In the genomic region with DNA sequence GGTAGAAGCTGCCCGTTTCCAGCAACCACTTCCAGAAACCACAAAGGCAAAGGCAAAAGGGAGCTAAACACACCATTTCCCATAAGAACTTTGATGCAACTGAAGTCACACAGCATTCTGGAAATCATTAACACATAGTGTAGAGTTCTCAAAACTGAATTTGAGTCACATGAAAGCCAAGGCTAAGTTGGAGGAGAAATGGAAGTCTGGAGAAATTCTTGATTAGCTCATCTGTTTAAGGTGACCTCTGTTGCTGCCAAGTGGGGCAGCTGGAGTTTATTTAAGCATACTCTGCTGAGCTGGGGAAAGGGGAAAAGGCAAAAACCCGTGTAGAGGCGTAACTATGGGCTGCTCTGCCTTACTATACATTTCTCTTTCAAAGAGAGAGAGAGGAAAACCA, we compare ENCODE assay signal across 14 mouse cellular contexts. TPM values are rescaled to one million over a fixed set of nuclear protein-coding genes. Genes with fewer than 3 reads are reported as not detected.
DNase-seq lines count a peak whose midpoint lies in the region; ATAC-seq and TF ChIP-seq lines count a peak whose summit lies in the region.
"Had no signal": no experiment of that assay in that cellular context is flagged by ENCODE, and none has a peak within 500 bp of the region (broad histone marks: within the 10 kb centered on the region; RNA-seq: fewer than 3 reads in every experiment).

No protein-coding gene starts in this region.

- peak; percentile 41; the same call in 1 of the 2 replicates for ATAC-seq in intestine, embryonic 15.5 days
- no peak for ATAC-seq in intestine, postnatal 0 days

- peak overlapping the region; percentile 29; the same call in 1 of the 2 replicates for H3K27ac ChIP-seq in intestine, embryonic 15.5 days
- H3K27ac ChIP-seq in intestine, postnatal 0 days (ENCODE audit: low read depth, low read length) = no peak overlapping the region

- WGBS in intestine, embryonic 15.5 days = 42% methylated on average over 3 of the region's 3 CpGs
- WGBS in intestine, postnatal 0 days = 59% methylated on average over 3 of the region's 3 CpGs

- 0 out of 2 replicates have a peak, but pooled peaks cover 6% of the 10 kb centered on the region for H3K4me1 ChIP-seq in intestine, embryonic 15.5 days (replicated peaks)
- no peaks in the 10 kb centered on the region; the same call in 1 of the 2 replicates for H3K4me1 ChIP-seq in intestine, postnatal 0 days (replicated peaks; ENCODE audit: control insufficient read depth, insufficient read depth, low read length)

- H3K9me3 ChIP-seq in intestine, embryonic 15.5 days = no peaks in the 10 kb centered on the region
- H3K9me3 ChIP-seq in intestine, postnatal 0 days (ENCODE audit: control insufficient read depth) = no peaks in the 10 kb centered on the region

- H3K4me3 ChIP-seq in intestine, embryonic 15.5 days (replicated peaks) = no peak overlapping the region
- H3K4me3 ChIP-seq in intestine, postnatal 0 days (ENCODE audit: low read depth, low read length) = no peak overlapping the region

- no peak for TF ChIP-seq CTCF in intestine, postnatal 0 days (IDR thresholded peaks at IDR 0.05; ENCODE audit: low read depth)

- H3K36me3 ChIP-seq in intestine, embryonic 15.5 days = no peaks in the 10 kb centered on the region
- H3K36me3 ChIP-seq in intestine, postnatal 0 days (ENCODE audit: control insufficient read depth, insufficient read depth) = no peaks in the 10 kb centered on the region

- H3K9ac ChIP-seq in intestine, embryonic 15.5 days = no peak overlapping the region
- no peak overlapping the region for H3K9ac ChIP-seq in intestine, postnatal 0 days (ENCODE audit: low read depth, low read length)

- H3K4me2 ChIP-seq in intestine, embryonic 15.5 days (replicated peaks) = no peak overlapping the region
- H3K4me2 ChIP-seq in intestine, postnatal 0 days (replicated peaks; ENCODE audit: low read depth) = no peak overlapping the region

- peak; percentile 59 for DNase-seq in adrenal gland, postnatal 10 days
- peak; percentile 26 for DNase-seq in fat pad, adult 2 months (ENCODE audit: extremely low read depth, low read depth, low spot score)
- DNase-seq in lung, postnatal 25 days (ENCODE audit: low spot score) = peak; percentile 36
- no peak for DNase-seq in thymus, postnatal 0 days (ENCODE audit: low spot score)
- DNase-seq in layer of hippocampus, postnatal 14 days (ENCODE audit: low spot score in 2 of 2) = no peak
- DNase-seq: cerebellum, adult 11-12 months had no signal

- H3K27me3 ChIP-seq in intestine, embryonic 15.5 days (replicated peaks) = no peaks in the 10 kb centered on the region
- H3K27me3 ChIP-seq in intestine, postnatal 0 days (replicated peaks; ENCODE audit: control insufficient read depth, insufficient read depth, low read length) = no peaks in the 10 kb centered on the region

RNA-seq across cellular contexts. Expression of a gene that starts 21.8 kb away (rescaled TPM):
- not detected in 2 replicates for polyA plus RNA-seq in intestine, embryonic 15.5 days (2015; fragmentation: Nextera tagmentation; extraction: Ambion mirVana)
- polyA plus RNA-seq in intestine, postnatal 0 days (2015; fragmentation: Nextera tagmentation; extraction: Ambion mirVana) = not detected in 2 replicates
- not detected for total RNA-seq in adrenal gland, postnatal 10 days (2021)
- polyA plus RNA-seq in thymus, postnatal 0 days (2015; fragmentation: Nextera tagmentation; extraction: Ambion mirVana) = not detected in 2 replicates
- not detected for total RNA-seq in layer of hippocampus, postnatal 14 days (2021)
- total RNA-seq: gastrocnemius, adult 8-10 months; heart, postnatal 10 days; left cerebral cortex, postnatal 14 days; megakaryocyte, adult 5-6 weeks had no signal
- polyA plus RNA-seq: large intestine, adult 2 months; neural tube, embryonic 11.5 days had no signal

RNA-seq across cellular contexts. Expression of a gene that starts 46.3 kb away (rescaled TPM):
- 73.5 and 81.3 TPM in 2 replicates for polyA plus RNA-seq in intestine, embryonic 15.5 days (2015; fragmentation: Nextera tagmentation; extraction: Ambion mirVana)
- polyA plus RNA-seq in intestine, postnatal 0 days (2015; fragmentation: Nextera tagmentation; extraction: Ambion mirVana) = 25.8 and 27.5 TPM in 2 replicates
- 100 to 1,000 TPM; 147 to 165 TPM for total RNA-seq in adrenal gland, postnatal 10 days (2021)
- 13.6 and 14.0 TPM in 2 replicates for polyA plus RNA-seq in thymus, postnatal 0 days (2015; fragmentation: Nextera tagmentation; extraction: Ambion mirVana)
- 10 to 100 TPM; 47.5 to 54.9 TPM for total RNA-seq in layer of hippocampus, postnatal 14 days (2021)

Comparison
In these comparisons a context has a peak if more than half of its experiments do, and no peak if none do; other contexts are left out.
1. DNase-seq: peak in adrenal gland, postnatal 10 days (single experiment), fat pad, adult 2 months (single experiment) and lung, postnatal 25 days (single experiment); none in thymus, postnatal 0 days (single experiment) and layer of hippocampus, postnatal 14 days (0 of 2).